Mouse (Mus musculus): ENCODE data around the gene Fam118b.
A peak's percentile ranks its signal among the peaks of the same experiment; 100 is the strongest.

Gene Fam118b

DNA sequence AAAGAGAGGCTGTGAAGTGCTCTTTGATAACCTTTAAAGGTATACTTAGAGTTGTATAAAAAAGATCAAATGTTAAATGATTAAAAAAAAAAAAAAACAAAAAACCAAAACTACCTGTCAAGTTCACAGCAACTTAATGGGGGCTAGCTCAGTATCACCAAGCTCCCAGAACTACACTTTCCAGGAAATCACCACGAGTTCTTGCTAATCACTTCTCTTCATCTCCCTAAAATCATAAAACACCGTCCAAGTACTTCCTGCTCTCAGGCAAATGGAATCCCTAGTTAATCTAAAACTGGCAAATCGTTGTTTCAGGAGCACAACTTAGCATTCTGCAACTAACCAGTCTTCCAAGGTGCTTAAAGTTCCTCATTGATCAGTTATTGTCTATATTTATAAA lies 3.1 kb downstream of the Fam118b start:
- DNase-seq (ENCODE audit: low read depth) = no peak

DNA sequence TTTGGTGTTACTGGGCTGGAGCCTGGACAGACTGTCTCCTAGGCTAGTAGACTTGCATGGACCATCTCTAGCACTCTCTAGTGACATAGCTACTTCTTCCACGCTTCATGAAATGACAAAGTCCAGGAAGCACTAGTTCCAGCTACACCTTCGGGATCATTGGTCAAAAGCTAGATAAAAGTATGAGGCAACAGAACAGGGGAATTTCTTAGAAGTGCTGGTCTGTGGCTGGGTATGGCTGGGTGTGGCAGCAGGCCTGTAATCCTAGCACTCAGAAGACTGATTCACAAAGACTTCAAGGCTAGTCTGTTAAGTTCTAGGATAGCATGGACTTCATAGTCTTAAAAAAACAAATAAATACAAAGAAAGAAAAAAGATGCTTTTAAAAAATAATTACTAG lies 4.2 kb downstream of the Fam118b start:
- no peak for DNase-seq (ENCODE audit: low read depth)

DNA sequence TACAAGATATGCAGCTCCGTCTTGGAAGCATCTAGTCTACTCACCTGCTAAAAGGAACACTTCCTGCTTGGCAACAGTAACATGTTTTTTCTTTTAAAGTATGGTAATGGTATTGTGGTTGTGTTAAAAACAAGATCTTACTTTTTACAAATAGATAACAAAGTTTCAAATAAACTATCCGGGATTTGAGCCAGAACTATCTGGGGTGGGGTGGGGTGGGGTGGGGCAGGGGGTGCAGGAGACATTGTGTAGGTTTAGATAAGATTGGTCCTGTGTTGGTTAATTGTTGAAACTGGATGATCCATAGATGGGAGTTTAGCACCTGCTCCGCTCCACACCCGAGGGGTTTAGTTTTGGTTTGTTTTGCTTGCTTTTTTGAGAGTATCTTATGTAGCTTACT lies 5.2 kb downstream of the Fam118b start:
- DNase-seq (ENCODE audit: low read depth) = no peak

DNA sequence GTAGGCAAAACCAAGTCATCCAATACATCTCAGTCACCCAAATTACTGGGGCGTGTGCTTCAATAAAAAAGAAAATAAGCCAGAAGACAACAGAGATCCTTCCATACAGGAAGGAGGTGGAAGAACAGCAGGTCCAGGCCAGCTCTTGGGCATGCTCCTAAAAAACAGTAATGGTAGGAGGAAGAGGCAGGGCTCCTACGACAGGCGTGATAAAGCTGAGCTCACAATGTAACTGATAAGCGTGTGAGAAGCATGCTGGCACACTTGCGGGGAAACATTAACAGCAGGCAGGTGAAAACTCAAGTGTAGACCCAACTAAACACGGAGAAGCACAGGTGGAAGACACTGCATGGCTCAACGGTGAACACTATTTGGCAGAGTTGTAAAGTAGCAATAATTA lies 10.2 kb downstream of the Fam118b start:
- no peak for DNase-seq (ENCODE audit: low read depth)

DNA sequence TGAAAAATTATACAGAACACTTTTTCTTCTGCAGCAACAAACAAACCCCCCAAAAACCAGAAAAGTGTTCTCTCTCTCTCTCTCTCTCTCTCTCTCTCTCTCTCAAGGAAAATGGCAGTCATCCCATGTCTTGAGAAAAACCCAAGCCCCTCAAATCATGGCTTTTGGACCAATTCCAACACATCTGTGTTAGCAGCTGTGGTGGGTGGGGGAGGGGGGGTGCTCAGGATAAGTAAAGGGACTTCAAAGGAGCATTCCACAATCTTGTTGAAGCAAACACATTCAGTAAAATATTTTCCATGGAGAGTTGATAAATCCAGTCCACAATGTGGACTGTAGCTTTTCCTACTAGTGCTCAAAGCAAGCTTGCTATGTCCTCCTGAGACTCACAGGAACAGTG lies 18.1 kb downstream of the Fam118b start:
- no peak for DNase-seq (ENCODE audit: low read depth)

DNA sequence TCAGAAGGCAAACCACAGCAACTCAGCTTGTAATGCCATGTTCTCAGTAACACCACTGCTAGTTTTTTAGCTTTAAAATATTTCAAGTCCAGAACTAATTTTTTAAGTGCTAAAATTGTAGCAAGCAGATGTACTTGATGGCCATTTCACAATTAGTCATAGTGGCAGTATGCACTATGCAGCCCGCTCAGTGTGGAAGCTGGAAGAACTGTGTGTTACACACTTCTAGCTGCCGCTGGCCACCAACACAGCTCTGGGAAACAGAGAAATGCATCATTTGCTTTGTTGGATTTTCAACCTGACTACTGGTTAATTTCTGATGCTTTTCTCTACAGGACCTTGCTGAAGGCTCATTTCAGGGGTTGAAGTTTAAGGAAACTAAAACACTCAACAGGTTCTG lies 20.2 kb downstream of the Fam118b start:
- DNase-seq (ENCODE audit: low read depth) = no peak

DNA sequence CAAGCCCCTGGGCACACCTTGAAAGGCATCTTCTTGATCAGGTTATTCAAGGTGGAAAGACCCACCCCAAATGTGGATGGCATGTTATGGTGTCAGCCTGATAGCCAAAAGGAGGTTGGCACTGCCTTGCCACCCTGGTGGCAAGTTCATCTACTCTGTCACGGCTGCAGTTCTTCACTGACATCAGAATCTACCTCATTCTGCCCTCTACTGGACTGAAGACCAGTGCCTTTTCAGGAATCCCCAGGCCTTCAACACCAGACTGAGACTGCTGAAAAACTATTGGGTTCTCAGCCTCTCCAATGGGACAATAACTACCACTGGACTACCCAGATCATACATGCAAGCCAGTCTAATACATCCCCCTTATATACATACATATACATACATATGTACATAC lies 27.9 kb downstream of the Fam118b start:
- DNase-seq (ENCODE audit: low read depth) = no peak

DNA sequence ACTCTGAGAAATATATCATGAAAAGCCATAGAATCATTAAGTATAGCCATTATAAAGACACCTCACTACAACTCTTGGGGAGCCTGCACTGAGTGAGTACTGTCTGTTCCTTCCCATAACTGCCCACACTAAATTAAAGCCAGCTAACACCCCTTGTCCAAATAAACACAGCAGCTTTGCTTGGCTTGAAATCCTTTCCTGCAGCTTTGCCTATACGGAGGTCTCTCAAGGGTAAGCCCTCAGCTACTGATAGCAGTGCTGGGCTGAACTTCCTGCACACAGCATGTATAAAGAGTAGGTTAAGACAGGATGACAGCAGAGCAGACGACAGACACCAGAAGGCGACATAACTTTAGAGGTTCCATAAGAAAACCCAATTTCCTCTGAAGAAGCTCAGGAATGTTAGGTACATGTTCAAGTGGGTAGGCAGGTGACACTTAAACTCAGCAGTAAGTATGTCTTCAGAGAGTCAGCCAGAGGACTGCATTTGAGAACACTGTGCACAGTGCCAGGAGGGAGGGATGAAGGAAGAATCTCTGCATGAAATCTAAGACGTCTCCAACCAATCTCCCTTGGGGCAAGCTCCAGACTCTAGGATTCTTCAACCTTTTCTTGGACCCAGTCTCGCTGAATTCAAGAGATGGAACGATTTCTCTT lies 28.6 kb downstream of the Fam118b start:
- DNase-seq (ENCODE audit: low read depth) = no peak

DNA sequence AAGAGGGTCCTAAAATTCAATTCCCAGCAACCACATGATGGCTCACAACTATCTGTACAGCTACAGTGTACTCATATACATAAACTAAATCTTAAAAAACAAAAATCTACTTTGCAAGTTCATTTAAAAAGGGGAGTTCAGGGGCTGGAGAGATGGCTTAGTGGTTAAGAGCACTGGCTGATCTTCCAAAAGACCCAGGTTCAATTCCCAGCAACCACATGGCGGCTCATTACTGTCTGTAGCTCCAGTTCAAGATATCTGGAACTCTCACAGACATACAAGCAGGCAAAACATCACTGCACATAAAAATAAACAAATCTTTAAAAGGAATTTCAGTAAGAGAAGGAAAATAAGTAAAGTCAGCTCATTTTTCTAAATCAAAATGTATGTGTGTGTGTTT lies 29.2 kb downstream of the Fam118b start:
- no peak for DNase-seq (ENCODE audit: low read depth)

DNA sequence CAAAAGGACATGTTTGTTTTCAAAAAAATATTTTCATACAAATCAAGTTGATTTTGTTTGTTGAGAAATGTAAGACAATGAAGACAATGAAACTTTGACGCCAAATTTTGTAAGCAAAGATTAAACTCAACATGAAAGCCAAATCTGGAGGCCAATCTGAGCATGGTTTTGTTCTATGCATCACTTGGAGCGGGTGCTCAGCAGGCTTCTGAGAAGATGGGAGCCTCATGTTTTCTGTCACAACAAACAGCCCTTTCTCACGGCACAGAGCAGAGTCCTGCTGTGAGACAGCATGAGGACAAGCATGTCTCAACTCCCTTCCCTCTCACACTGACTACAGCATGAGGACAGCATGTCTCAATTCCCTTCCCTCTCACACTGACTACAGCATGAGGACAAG lies 31.6 kb downstream of the Fam118b start:
- DNase-seq (ENCODE audit: low read depth) = no peak

DNA sequence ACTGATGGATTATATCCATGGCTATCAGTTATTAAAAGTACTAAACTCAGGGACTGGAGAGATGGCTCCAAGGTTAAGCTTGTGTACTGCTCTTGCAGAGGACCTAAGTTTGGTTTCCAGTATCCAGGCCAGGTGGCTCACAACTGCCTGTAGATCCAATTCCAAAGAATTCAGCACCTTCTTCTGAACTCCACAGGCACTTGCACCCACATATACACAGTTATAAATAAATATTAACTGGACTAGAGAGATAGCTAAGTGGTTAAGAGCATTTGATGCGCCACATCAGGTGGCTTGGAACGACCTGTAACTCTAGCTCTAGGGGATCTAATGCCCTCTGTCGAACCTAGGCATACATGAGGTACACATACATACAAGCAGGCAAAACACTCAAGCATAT lies 38.9 kb downstream of the Fam118b start:
- no peak for DNase-seq (ENCODE audit: low read depth)

DNA sequence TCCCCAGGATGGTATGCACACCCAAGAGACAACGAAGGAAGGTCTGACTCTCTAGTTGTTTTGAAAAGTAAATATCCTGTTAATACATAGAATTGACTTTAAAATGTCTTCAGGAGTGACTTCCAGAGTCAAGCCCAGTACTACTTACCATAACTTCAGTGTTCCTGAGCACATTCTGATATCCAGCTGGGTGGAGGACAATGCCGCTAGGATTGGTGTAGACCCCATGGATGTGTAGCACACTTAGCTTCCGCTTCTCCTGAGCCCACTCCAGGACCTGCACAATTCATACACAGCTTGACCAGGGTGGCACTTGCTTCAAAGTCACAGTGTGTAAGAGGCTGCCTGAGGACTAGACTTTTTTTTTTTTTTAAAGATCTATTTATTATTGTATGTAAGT lies 44.1 kb downstream of the Fam118b start:
- no peak for DNase-seq (ENCODE audit: low read depth)

DNA sequence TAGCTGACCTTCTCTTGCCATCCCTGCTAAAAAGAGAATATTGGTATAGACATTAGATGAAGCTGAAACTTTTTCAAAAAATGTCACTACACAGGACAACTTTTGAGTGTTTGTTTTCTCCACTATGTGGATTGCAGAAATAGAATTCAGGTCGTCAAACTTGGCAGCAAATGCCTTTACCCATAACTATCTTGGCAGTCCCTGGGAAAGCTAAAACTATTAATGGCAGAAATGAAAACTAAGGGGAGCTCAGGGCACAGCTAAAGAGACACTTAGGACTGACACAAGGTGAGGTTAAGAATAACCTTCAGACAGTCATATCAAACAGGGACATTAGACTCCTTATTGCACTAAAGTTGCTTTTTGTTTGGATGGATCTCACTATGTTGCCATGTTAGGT lies 49.6 kb downstream of the Fam118b start:
- no peak for DNase-seq (ENCODE audit: low read depth)

DNA sequence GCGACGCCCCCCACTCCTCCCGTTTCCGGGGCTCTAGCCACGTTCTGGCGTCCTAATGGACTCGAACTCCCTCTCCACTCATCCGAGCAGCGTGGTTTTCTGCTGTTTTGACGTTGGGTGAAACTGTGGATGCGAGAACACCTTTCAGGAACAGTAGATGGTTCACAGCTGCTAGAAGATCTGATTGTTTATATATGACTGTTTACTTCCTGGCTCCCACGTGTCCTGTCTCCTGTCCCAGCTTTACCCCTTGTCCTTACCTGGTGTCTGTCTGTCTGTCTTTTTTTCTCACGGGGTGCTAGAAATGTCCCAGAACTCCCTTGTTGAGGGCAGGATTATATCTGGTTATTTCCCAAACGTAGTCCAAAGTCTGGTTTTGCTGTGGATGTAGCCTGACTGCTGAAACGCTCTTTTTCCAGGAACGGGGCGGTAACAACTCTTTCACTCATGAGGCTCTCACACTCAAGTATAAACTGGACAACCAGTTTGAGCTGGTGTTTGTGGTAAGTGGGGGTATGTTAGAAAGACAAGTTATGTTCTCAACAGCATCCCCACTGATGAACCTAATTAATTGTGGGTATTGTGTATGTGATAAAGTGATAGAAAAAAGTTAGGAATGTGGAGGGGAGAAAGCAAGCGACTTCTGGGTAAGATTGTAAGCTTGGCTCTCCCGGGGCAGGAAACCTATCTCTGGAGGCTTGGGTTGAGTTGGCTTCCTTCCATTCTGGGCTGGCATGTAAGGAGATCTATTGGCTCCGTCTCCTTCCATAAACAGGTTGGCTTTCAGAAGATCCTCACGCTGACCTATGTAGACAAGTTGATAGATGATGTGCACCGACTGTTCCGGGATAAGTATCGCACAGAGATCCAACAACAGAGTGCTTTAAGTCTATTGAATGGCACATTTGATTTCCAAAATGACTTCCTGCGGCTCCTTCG lies 55.8 kb downstream of the Fam118b start:
- peak; percentile 3 for DNase-seq (ENCODE audit: low read depth)

DNA sequence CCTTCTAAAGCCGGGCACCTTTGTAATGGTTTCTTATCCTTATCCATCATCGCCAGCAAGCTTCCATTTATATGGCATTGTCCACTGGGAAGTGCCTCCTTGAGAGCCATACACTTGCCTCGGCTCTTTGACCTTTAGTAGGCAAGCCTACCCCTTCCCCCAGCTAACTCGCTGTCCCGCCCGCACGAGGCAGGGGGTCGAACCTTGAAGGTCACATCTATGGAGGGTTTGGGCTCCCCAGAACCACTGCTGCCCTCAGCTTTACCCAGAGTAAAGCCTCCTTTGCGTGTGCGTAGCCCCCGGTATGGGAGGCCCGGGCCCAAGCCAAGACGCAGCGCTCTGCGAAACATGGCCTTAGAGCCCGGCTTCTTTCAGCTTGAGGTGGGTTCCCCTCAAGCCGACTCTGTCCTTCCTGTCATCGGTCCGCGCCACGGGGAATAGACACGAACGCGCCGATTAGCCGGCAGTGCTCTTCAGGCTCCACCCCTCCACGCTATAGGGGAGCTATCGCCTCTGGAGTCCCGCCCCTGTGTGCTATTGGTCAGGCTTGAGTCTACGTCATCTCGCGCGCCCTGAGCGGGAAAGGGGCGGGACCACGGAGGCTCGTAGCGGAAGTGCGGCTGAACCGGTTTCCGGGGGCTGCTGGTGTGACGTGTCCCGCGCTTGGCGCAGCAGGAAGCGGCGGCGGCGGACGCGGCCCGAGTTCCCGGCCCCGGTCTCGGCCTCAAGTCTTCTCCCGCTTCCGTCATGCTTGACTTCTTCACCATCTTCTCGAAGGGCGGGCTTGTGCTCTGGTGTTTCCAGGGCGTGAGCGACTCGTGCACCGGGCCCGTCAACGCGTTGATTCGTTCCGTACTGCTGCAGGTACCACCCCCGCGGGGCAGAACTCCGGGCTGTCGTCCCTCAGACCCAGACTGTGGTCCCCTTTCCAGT lies 56.8 kb downstream of the Fam118b start, which contains the start of gene Foxred1:
TSS of gene Foxred1 (minus strand) at position 514 of the 933 bp plus-strand sequence.
- peak; percentile 98 for DNase-seq (ENCODE audit: low read depth)

DNA sequence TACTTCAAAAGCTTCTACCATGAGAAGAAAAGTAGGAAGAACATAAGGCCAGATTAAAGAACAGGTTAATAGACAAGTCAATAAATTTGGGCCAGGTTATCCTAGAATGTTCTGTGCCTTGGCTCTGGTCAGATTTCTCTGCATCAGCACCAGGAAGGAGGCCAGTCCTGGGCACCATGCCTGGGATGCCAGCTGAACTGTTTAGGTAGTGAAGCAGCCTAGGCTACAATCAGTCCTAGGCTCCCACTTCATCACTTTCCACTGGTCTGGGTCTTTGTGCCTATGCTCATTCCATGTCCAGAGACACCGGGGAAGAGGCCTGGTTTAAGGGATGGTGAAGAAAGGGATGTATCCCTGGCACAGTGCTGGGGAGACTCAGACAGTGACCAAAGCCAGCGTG lies 63.2 kb downstream of the Fam118b start:
- DNase-seq (ENCODE audit: low read depth) = no peak

DNA sequence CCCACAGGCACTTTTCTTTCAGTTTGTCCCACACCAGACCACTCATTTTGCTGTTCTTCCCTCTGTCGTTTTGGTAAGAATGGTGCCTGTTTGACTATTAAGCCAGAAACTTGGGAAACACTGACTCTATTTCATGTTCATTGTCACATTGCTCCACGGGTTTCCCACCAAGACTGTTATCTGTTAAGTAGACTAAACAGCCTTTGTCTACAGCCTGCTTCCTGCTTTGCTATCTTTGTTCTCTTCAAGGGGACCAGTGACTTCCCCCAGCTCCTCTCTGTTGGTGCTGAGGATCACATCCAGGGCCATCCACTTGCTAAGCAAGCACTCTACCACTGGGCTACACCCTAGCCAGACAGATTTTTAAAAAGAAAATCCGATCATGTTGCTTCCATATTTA lies 64.1 kb downstream of the Fam118b start:
- no peak for DNase-seq (ENCODE audit: low read depth)

DNA sequence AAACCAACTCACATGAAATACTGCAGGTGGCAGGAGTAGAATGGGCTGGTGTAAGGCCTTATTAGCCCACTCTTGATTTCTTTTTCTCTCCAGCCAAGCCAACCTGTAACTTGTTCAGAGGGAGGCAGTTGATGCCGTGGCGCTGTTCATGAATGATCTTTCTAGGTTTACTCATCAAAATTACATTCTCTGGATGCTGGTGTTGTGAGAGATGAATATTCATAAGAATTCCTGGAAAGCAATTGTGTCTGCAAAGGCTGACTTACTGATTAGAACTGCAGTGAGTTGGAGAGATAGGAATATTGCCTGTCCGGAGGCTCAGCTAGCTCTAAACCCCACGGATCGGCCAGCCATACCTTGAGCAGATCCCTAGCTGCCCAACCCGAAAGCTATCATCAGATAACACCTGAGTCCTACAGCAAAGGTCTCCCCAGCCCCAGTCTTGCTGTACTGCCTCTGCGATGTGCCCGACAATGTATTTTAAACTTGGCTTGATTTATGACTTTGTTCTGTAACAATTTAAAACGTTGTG lies 67.0 kb downstream of the Fam118b start:
- DNase-seq (ENCODE audit: low read depth) = no peak

DNA sequence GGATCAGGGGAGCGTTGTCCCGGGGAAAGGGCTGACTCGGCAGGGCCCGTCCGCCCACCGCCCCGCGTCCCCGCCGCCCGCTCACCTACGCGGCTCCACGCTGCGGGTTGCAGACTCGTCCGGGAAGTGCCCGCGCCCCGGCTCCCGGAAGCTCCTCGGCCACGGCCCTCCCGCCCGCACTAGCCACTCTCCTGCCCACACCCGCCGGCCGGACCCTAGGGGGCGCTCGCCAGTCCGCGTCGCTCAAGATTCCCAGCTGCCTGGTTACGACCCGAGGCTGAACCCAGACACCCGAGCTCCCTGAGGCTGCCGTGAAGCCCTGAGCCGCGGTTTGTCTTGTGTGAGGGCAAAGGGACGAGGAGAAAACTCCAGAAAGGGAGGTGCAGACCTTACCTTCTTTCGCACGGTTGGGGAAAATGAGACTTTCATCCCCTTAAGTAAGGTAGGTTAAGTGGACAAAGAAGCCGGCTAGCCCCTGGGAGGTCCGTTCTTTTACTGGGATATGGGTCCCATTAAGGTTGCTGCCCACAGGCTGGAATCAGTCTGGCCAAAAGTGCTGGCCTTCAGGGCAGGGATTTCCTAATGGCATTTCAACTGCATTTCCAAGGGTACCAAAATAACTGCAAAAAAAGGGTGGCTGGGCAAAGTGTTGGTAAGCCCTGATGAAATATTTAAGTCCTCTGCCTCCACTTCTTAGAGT lies 67.7 kb downstream of the Fam118b start, which contains the start of the genes Srpr and Tirap:
TSS of gene Srpr (plus strand) at position 404 of the 700 bp plus-strand sequence.
TSS of gene Tirap (minus strand) at position 520 of the 700 bp plus-strand sequence.
- peak; percentile 60 for DNase-seq (ENCODE audit: low read depth)

DNA sequence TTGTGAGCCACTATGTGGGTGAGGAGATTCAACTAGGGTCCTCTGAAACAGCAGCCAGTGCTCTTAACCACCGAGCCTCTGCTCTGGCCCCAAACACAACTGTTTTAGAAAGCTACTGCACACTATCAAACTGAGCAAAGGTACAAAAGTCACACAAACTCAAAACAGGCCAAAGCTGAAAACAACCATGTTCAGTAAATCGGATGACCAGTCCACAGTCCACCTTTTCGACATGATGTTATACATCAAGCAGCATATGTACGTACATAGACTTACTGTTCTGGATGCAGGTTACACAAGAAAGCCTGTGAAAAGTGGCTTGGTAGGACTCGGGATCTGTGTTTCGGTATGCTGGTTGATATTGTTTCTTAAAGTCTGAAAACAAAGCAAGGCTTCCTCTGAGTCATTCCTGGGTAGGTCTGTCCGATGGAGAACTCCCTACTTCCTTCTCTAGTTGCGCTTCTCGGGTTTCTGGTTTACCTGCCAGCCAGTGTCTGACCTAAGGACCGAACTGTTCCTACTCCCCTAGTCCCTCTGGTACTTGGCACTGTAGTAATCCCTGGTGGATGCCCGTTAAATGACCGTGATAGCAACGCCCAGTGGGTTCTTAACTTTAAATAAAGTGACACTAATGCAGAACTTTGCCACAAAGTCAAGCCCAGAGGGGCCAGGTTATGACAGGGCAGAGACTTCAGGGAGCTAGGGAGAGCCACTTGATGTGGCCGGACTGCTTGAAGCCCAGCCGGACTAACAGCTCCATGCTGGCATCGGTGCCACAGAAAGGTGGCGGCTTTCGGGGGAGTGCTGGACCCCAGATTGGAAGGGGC lies 68.4 kb downstream of the Fam118b start:
- no peak for DNase-seq (ENCODE audit: low read depth)

All from fibroblast of lung, adult 2 months (primary cell).